Mouse (Mus musculus) frontal cortex, adult (tissue): ENCODE results near the gene Tbc1d16.
"Not testable (repeated sequence)": the region's sequence is repeated elsewhere in the genome, so short reads cannot be mapped to it uniquely, and the experiment has no call there.

ENCODE experiments used
- ATAC-seq: cut with Nextera tagmentation; 2 replicates; pipeline ENCODE4 v1.9.2; 2017; ENCODE audit warnings: mild to moderate bottlenecking, moderate library complexity, mixed read lengths; ENCODE audit not compliant: low TSS enrichment

Tbc1d16 gene

GRCm38 (mm10) chr11:119228091-119228781 is at the start of gene Tbc1d16, which contains the start of gene Ccdc40:
Gene Tbc1d16, minus strand, starts transcription at chr11:119228499.
Gene Ccdc40, plus strand, starts transcription at chr11:119228572.
- peak; percentile 81 for ATAC-seq

- no peak for ATAC-seq
These were observed 45.1 kb upstream of the Tbc1d16 start for GRCm38 (mm10) chr11:119273186-119273930.

- not testable (repeated sequence) for ATAC-seq
These were observed 44.2 kb upstream of the Tbc1d16 start for GRCm38 (mm10) chr11:119272492-119272891.

- ATAC-seq = peak; percentile 69
These were observed 40.4 kb upstream of the Tbc1d16 start for GRCm38 (mm10) chr11:119268557-119269195.

GRCm38 (mm10) chr11:119267768-119268556 is 39.7 kb upstream of the Tbc1d16 start, which contains the start of gene Gaa:
Gene Gaa, plus strand, starts transcription at chr11:119267887.
- peak; percentile 66 for ATAC-seq

GRCm38 (mm10) chr11:119267241-119267674 is 39.0 kb upstream of the Tbc1d16 start:
- no peak for ATAC-seq

GRCm38 (mm10) chr11:119265811-119266210 is 37.5 kb upstream of the Tbc1d16 start:
- no peak for ATAC-seq

- ATAC-seq = no peak
These were observed 36.1 kb upstream of the Tbc1d16 start for GRCm38 (mm10) chr11:119264413-119264812.

- no peak for ATAC-seq
These were observed 31.7 kb upstream of the Tbc1d16 start for GRCm38 (mm10) chr11:119259977-119260376.

- peak; percentile 76 for ATAC-seq
These were observed 30.4 kb upstream of the Tbc1d16 start for GRCm38 (mm10) chr11:119258572-119259322.

GRCm38 (mm10) chr11:119258216-119258571 is 29.9 kb upstream of the Tbc1d16 start:
- no peak for ATAC-seq

- ATAC-seq = not testable (repeated sequence)
These were observed 28.3 kb upstream of the Tbc1d16 start for GRCm38 (mm10) chr11:119256557-119256956.

- ATAC-seq = peak; percentile 73; the same call in 1 of the 2 replicates
These were observed 24.7 kb upstream of the Tbc1d16 start for GRCm38 (mm10) chr11:119252854-119253541.

- ATAC-seq = no peak
These were observed 22.7 kb upstream of the Tbc1d16 start for GRCm38 (mm10) chr11:119250998-119251397.

GRCm38 (mm10) chr11:119249011-119249410 is 20.7 kb upstream of the Tbc1d16 start:
- peak; percentile 34; the same call in 1 of the 2 replicates for ATAC-seq

GRCm38 (mm10) chr11:119245543-119245942 is 17.2 kb upstream of the Tbc1d16 start:
- ATAC-seq = not testable (repeated sequence)

- ATAC-seq = no peak
These were observed 11.2 kb upstream of the Tbc1d16 start for GRCm38 (mm10) chr11:119239480-119239879.

GRCm38 (mm10) chr11:119238305-119238721 is 10.0 kb upstream of the Tbc1d16 start:
- no peak for ATAC-seq

GRCm38 (mm10) chr11:119237568-119238304 is 9.4 kb upstream of the Tbc1d16 start:
- ATAC-seq = no peak
